Mouse (Mus musculus) forebrain, embryonic 16.5 days (tissue): ENCODE measurements around the gene Dab2ip. TPM values are rescaled to one million over a fixed set of nuclear protein-coding genes. Genes with fewer than 3 reads are reported as not detected.

Source experiments
- ATAC-seq: fragments of 200-750 bp; cut with Nextera tagmentation; 2 replicates; pipeline ENCODE4 v1.8.0; 2017; ENCODE audit warnings: mild to moderate bottlenecking, moderate library complexity
- H3K27ac ChIP-seq: fragments of 300-500 bp; sonication (generic); 2 replicates; pipeline ENCODE4 v1.5.1; 2014; ENCODE audit warnings: low read length, control low read depth
- H3K27me3 ChIP-seq: fragments of 300-500 bp; sonication (generic); replicated peaks from 2 replicates; pipeline ENCODE4 v1.6.1; 2014; ENCODE audit warnings: low read length; ENCODE audit not compliant: control insufficient read depth, insufficient read depth
- H3K36me3 ChIP-seq: fragments of 300-500 bp; sonication (generic); 2 replicates; pipeline ENCODE4 v1.6.1; 2014; ENCODE audit not compliant: control insufficient read depth, insufficient read depth
- H3K4me1 ChIP-seq: fragments of 300-500 bp; sonication (generic); replicated peaks from 2 replicates; pipeline ENCODE4 v1.6.1; 2014; ENCODE audit warnings: low read length; ENCODE audit not compliant: control insufficient read depth, insufficient read depth
- H3K4me2 ChIP-seq: fragments of 300-500 bp; sonication (generic); 2 replicates; pipeline ENCODE4 v1.6.1; 2014; ENCODE audit warnings: mild to moderate bottlenecking, low read length, control low read depth
- H3K4me3 ChIP-seq: fragments of 300-500 bp; sonication (generic); replicated peaks from 2 replicates; pipeline ENCODE4 v1.5.1; 2014; ENCODE audit warnings: mild to moderate bottlenecking, low read length, control low read depth
- H3K9ac ChIP-seq: fragments of 300-500 bp; sonication (generic); replicated peaks from 2 replicates; pipeline ENCODE4 v1.6.1; 2014; ENCODE audit warnings: low read depth, low read length, control low read depth
- H3K9me3 ChIP-seq: fragments of 300-500 bp; sonication (generic); 2 replicates; pipeline ENCODE4 v1.6.1; 2016; ENCODE audit warnings: low read length; ENCODE audit not compliant: control insufficient read depth
- WGBS: fragments of 180-500 bp; shearing (Covaris S2); extraction: QIAGEN DNeasy Blood & Tissue Kit; methylation state at CpG from one replicate; pipeline ENCODE4 v1.1.7; 2014; 5-methylcytosine and 5-hydroxymethylcytosine counted together
- polyA plus RNA-seq: library from polyadenylated mRNA; unstranded; fragments of >200 nt; fragmentation: Nextera tagmentation; extraction: Ambion mirVana; gene quantifications from 2 replicates; pipeline ENCODE4 v1.2.1, GENCODE M21; 2015

Gene Dab2ip
- polyA plus RNA-seq, 1 experiment from 2014 or later: 42.8 TPM

DNA sequence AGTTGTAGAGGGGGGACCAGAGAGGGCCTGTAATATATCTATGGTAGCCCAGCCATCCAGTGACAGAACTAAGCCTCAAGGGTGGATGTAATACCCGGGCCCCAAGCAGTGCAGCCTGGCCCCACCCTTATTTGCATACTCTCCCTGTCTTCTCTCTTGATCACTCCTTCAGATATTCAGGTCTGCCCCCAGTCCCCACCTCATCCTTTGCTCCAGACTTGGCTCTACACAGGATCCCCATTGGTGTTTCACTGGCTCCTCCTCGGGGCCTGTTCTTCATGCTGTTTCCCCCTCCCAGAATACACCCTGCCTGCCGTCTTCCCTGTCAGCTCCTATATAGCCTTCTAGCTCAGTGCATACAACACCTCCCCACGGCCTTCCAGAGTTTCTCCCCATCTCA is 57.3 kb downstream of the Dab2ip start:
- H3K4me1 ChIP-seq: peaks cover 25% of the 10 kb centered on the region
- no peak overlapping the region for H3K4me2 ChIP-seq
- no peak overlapping the region for H3K9ac ChIP-seq
- no peaks in the 10 kb centered on the region for H3K9me3 ChIP-seq
- no peak overlapping the region for H3K27ac ChIP-seq
- ATAC-seq: no peak
- H3K4me3 ChIP-seq: no peak overlapping the region
- WGBS: 64% methylated on average over 4 of the region's 4 CpGs
- H3K36me3 ChIP-seq: no peaks in the 10 kb centered on the region
- no peaks in the 10 kb centered on the region for H3K27me3 ChIP-seq

GRCm38 (mm10) chr2:35615977-35616376 is 57.9 kb downstream of the Dab2ip start:
- peaks cover 20% of the 10 kb centered on the region for H3K4me1 ChIP-seq
- no peak overlapping the region for H3K4me2 ChIP-seq
- no peaks in the 10 kb centered on the region for H3K27me3 ChIP-seq
- ATAC-seq: no peak
- H3K9ac ChIP-seq: no peak overlapping the region
- H3K36me3 ChIP-seq: no peaks in the 10 kb centered on the region
- no peaks in the 10 kb centered on the region for H3K9me3 ChIP-seq
- 57% methylated on average over 2 of the region's 2 CpGs for WGBS
- H3K4me3 ChIP-seq: no peak overlapping the region
- no peak overlapping the region for H3K27ac ChIP-seq

DNA sequence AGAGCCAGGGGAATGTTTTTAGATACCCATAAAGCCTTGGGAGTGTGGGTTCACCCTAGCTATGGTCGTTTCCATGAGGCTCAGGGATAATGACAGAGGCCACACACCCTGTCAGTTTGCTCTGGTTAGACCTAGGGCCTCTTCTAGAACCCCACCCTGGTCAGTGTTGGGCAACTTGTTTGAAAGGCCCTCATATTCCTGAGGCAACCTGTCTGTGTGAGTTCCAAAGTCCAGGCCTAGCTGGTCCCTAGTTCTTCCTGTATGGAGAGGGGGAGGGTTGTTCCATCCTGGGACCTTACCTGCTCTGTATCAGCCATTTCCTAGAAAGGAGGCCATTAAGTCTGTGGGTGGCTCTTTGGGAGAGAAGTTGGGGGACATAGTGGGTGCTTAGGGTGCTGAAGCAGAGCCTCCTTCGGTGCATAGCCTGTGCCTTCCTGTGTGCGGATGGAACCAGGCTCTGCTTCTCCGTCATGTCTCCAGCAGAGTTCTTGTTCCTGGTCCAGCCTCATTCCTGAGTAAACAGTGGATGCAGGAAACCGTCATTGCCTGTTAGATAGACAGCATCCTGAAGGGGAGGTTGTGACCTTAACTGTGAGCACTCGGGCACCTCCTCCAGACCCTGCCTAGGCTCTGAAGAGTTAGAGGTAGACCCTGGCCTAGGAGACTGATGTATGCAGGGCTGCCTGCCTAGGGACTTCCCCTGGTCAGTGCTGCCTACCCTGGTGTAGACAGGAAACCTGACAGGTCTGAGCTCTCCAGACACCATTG is 59.0 kb downstream of the Dab2ip start:
- peaks cover 20% of the 10 kb centered on the region for H3K4me1 ChIP-seq
- 73% methylated on average over 6 of the region's 6 CpGs for WGBS
- no peak overlapping the region for H3K27ac ChIP-seq
- no peak overlapping the region for H3K4me3 ChIP-seq
- H3K27me3 ChIP-seq: no peaks in the 10 kb centered on the region
- no peak for ATAC-seq
- H3K36me3 ChIP-seq: no peaks in the 10 kb centered on the region
- no peaks in the 10 kb centered on the region for H3K9me3 ChIP-seq
- no peak overlapping the region for H3K4me2 ChIP-seq
- H3K9ac ChIP-seq: no peak overlapping the region

- no peaks in the 10 kb centered on the region for H3K27me3 ChIP-seq
- H3K36me3 ChIP-seq: no peaks in the 10 kb centered on the region
- WGBS: 64% methylated on average over 7 of the region's 7 CpGs
- H3K4me3 ChIP-seq: no peak overlapping the region
- H3K9ac ChIP-seq: 0 out of 2 replicates have a peak overlapping the region, but pooled peaks have one; percentile 6
- H3K27ac ChIP-seq: no peak overlapping the region
- no peak overlapping the region for H3K4me2 ChIP-seq
- no peak for ATAC-seq
- peaks cover 33% of the 10 kb centered on the region for H3K4me1 ChIP-seq
- H3K9me3 ChIP-seq: no peaks in the 10 kb centered on the region
Measured at GRCm38 (mm10) chr2:35618981-35619380, 60.9 kb downstream of the Dab2ip start.

GRCm38 (mm10) chr2:35619532-35619931 is 61.5 kb downstream of the Dab2ip start:
- Histone ChIP-seq H3K4me3 (no peak overlapping the region), H3K4me1 (peaks cover 35% of the 10 kb centered on the region), H3K9ac (0 out of 2 replicates have a peak overlapping the region, but pooled peaks have one; percentile 6), H3K4me2 (no peak overlapping the region), H3K9me3 (no peaks in the 10 kb centered on the region), H3K27me3 (no peaks in the 10 kb centered on the region), H3K27ac (no peak overlapping the region), H3K36me3 (no peaks in the 10 kb centered on the region)
- 44% methylated on average over 2 of the region's 2 CpGs for WGBS
- no peak for ATAC-seq

- WGBS: 17% methylated on average over 7 of the region's 7 CpGs
- Histone ChIP-seq H3K4me2 (0 out of 2 replicates have a peak overlapping the region, but pooled peaks have one; percentile 12), H3K9ac (0 out of 2 replicates have a peak overlapping the region, but pooled peaks have one; percentile 18), H3K27ac (no peak overlapping the region), H3K27me3 (no peaks in the 10 kb centered on the region), H3K9me3 (no peaks in the 10 kb centered on the region), H3K36me3 (no peaks in the 10 kb centered on the region), H3K4me3 (no peak overlapping the region), H3K4me1 (peaks cover 35% of the 10 kb centered on the region)
- ATAC-seq: peak; percentile 25; the same call in 1 of the 2 replicates
Measured at GRCm38 (mm10) chr2:35620364-35621224, 62.5 kb downstream of the Dab2ip start.

- H3K4me2 ChIP-seq: no peak overlapping the region
- ATAC-seq: no peak
- 72% methylated on average over 2 of the region's 2 CpGs for WGBS
- H3K4me3 ChIP-seq: no peak overlapping the region
- H3K4me1 ChIP-seq: peaks cover 35% of the 10 kb centered on the region
- H3K27me3 ChIP-seq: no peaks in the 10 kb centered on the region
- no peaks in the 10 kb centered on the region for H3K36me3 ChIP-seq
- H3K9ac ChIP-seq: no peak overlapping the region
- H3K9me3 ChIP-seq: no peaks in the 10 kb centered on the region
- H3K27ac ChIP-seq: no peak overlapping the region
Measured at GRCm38 (mm10) chr2:35621225-35621519, 63.1 kb downstream of the Dab2ip start.

GRCm38 (mm10) chr2:35621796-35622195 is 63.7 kb downstream of the Dab2ip start:
- no peak overlapping the region for H3K27ac ChIP-seq
- WGBS: under 1% methylated on average over 40 of the region's 41 CpGs
- no peaks in the 10 kb centered on the region for H3K9me3 ChIP-seq
- peaks cover 39% of the 10 kb centered on the region for H3K4me1 ChIP-seq
- peak; percentile 77 for ATAC-seq
- H3K4me3 ChIP-seq: peak overlapping the region; percentile 52
- no peaks in the 10 kb centered on the region for H3K27me3 ChIP-seq
- no peaks in the 10 kb centered on the region for H3K36me3 ChIP-seq
- H3K9ac ChIP-seq: peak overlapping the region; percentile 75
- H3K4me2 ChIP-seq: peak overlapping the region; percentile 94
